Mouse (Mus musculus) cerebellum, adult 11 months (tissue): ENCODE data around the gene Pcgf3.
A peak's percentile ranks its signal among the peaks of the same experiment; 100 is the strongest.

Experiments
- DNase-seq: peaks from one replicate; pipeline ENCODE4 v3.0.0; 2022

Gene Pcgf3

DNA sequence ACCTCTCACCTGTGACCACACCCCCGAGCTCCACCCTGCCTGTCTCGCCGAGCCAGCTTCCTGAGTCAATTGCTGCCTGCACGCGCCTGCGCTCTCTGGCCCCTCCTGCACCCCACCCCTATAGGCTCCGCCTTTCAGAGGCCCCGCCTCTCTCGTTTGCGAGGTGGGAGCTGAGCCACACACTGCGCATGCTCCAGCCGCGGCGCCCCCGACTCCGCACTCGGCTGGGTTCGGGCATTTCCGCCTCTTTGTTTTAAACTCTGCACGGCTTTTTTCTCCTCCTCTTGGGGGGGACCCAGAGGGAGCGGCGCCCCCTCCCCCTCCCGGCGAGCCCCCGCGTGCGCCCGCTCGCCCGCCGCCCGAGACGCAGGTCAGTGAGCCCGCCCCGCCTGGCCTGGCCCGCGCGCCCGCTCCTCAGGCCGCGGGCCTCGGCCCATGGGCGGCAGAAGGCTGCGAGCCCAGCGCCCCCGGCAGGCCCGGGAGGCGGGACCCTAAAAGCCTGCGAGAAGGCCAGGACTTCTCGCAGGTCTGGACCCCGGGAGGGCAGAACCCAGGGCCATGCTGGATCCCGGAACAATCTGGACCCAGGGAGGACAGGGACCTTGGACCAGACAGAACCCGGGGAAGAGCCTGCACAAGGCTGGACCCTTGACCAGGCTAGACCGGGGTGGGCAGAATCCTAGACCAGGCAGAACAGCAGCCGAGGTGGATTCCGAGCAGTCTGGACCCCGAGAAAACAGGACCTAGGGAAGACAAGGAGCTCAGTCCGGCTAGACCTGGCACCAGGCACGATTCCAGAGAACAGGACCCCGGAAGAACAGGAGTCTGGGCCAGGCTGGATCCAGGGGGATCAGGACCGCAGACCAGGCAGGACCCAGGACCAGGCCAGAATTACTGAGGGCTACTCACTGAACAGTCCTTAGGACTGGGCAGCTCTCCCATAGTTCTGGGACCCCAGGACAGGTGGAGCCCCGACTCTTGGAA lies at the start of gene Pcgf3:
Gene Pcgf3 (plus strand): TSS at position 151 of the 984 bp plus-strand sequence.
- peak; percentile 99 for DNase-seq

DNA sequence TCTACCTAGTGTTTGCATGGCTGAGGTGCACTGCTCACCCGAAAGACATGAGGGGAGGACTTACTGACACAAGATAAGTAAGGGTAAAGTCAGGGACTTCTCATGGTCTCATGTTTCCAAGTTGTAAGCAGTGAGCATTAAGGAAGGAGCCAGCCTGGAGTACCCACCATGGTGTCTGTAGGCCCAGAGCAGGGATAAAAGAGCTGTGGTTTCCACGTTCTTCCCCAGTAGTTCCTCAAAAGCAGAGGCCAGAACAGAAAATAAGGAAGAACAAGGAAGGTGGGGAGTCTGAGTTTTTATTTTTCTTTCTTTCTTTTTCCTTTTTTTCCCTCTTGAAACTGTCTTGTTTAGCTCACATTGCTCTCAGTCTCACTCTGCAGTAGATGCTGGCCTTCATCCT lies 46.3 kb upstream of the Pcgf3 start:
- no peak for DNase-seq

DNA sequence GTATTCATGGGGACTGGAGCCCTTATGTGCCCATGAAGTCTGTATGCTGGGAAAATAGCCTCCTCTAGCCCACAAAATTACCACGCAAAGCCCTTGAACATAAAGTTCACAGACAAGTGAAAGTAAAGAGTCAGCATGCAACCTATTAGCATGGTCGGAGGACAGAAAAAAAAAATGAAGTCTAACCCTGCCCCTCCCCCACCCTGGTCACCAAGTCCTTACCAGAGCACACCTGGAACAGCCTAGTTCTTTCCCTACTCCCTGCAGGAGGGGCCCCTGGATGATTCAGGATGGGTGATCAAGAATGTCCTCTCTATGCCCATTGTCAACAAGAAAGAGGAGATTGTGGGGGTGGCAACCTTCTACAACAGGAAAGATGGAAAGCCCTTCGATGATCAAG lies 38.3 kb upstream of the Pcgf3 start:
- DNase-seq = no peak

DNA sequence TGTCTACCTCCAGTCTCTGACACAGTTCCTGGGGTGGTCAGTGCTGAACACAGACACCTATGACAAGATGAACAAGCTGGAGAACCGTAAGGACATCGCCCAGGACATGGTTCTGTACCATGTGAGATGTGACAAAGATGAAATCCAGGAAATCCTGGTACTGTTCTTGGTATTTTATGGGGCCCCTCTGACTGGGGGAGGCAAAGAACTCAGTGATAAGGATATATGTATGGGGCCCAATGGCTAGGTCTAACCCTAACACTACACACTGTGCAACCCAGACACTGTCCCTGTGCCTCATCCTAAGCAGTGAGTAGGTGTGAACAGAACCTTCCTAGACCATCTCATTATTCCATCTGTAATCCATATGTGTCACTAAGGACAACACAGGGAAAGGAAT lies 37.6 kb upstream of the Pcgf3 start:
- DNase-seq = no peak

DNA sequence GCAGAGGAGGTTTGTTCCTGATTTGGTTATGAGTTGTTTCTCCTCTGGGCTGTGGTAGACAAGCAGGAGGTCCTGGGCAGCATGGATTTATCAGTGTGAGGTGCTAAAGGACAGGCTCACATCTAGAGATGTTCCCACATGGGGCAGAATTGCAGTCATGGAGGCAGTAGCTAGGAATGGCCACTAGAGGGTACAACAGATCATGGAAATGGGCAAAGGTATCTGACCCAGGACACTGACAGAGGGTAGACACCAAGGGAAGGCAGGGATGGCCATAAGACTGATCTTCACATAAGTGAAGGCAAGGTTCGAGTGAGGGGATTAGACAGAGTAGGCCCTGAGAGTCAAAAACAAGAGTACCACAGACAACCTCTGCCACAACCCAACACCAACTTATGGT lies 33.8 kb upstream of the Pcgf3 start:
- peak; percentile 43 for DNase-seq

DNA sequence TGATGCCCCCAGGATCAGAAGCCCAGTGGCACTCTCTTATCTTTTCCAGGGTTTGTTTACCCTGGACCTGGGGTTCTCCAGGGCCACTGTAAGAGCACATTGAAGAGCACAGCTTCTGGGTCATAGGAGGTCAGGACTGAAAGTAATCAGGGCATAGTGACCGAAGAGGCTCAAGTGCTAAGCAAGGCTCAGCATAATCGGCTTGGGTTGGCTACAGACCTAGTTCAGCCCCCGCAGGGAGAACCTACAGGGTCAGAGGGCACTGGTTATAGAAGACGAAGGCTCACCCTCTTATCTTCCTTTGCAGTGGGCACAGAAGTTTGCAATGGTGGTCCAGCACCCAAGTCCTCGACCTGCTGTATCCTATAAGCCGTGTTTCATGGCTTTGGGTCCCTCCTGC lies 29.8 kb upstream of the Pcgf3 start:
- DNase-seq = no peak

DNA sequence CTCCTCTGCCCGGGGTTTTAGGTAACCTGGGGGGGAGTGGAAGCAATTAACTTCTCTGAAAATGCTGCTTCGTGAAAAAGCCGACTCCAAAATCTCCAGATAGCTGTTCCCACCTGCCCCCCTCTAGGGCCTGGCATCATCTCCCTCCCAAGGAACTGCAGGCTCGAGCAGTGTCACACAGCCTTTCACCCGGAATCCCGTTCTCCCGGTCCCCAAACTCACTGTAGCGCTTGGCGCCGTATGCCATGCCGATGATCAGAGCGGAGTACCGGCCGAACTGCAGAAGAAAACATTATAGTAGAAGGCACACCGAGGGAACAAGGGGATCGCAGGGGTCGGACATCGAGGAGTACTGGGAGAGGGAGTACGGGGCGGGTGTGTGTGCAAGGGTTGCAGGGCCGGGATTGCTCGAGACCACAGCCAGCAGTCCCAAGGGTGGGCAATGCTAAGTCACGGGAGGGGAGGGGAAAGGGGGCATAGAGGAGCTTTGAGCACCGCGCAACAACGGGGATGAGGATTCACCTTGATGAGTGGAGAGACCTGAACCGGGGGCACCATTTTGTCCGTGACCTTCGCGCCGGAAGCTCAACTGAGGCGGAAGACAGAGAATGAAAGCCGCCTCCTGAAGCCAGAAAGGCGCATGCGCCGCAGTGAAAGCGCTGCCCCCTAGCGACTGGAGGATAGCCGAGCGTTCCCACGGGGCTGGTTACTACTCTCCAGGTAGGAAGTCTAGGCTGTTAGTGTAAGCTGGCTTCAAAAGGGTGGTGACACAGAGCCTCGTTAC lies 27.0 kb upstream of the Pcgf3 start, which contains the start of gene Atp5k:
Gene Atp5k (minus strand): TSS at position 645 of the 784 bp plus-strand sequence.
- DNase-seq = peak; percentile 94

DNA sequence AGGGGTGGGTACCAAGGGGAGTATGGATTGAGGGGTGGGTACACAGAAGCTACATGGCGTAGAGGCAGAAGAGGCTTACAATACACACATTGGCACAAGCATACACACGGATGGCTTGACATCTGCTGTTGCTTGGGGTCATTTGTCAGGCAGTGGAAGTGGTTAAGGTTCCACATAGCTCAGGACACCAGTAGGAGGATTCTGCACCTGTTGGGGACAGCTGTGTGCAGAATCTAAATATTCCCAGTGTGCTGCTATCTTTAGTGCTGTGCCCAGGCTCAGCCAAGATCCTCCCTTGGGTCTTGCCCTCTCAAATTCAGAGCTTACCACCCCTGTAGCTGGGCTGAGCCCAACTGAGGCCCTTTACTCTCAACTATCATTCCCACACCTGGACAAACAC lies 24.9 kb upstream of the Pcgf3 start:
- no peak for DNase-seq

DNA sequence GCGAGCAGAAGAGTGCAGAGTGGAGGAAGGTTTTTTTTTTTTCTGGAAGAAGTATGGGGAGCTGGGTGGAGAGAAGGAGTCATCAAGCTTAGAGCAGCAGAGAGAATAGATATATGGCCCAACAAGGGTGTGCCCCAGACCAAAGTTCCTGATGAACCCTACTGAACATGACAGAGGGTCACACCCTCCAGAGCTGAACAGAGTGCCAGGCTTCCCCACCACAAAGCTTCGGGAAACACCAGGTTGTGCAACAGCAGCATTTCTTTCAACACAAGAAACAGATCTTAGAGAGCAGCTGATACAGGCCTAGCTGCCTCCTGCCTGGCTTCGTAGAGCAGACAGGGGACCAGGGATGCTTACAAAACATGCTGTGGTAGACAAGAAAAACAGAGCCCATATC lies 14.1 kb upstream of the Pcgf3 start:
- DNase-seq = no peak

DNA sequence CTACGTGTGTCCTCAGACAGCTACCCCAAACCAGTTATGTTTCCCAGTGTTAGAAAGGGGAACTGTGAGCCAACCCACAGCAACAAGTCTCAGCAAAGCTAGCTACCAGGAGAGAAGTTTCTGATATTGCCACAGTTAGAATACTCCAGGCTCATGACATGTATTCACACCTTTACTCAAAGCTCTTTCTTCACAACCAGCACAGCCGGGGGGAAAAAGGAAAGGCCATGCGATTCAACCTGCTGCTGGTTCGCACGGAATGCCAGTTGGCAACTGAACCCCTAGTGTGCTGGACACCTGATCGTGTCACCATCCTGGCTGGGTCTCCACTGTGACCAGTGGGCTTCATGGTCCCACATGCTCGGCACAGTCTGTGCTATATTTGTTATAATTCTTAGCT lies 13.2 kb upstream of the Pcgf3 start:
- no peak for DNase-seq

DNA sequence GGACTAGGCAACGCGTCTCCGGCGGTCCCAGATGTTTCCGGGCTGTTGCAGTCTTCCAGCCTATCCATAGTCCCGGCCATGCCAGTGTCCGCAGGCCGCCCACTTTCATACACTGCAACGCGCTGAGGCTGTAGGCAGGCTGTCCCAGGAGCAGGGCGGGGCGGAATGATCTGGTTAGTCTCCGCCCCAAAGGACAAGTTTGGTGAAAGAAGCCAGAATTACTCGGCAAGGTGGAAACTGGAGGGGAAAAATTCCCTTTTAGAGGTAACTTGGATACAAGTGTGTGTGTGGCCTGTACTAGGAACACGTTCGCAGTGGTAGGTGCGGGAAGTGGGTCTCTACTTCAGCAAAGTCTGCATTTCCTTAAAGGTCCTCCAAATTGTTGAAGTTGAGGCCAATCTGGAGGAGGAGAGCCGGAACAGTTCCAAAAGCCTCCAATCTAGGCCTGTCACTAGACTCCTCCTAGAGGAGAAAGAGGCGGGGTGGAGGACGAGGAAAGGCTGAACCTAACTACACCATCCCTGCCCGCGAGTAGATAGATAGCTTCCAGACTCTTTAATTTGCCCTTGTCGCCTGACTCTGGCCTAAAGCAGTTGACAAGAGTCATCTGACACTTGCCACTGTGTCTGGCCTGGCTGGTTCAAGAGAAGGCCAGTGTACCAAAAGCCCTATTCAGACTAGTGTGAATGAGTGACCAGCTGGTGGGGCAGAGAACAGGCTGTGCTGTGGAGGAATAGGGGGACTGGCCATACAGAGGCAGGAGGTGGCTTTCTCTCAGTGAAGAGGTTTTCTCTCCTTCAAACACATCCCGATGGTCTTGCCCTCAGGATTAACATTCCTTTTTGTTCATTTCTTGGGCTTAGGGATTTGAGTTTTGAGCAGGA lies 12.0 kb upstream of the Pcgf3 start, which contains the start of gene Mfsd7a:
Gene Mfsd7a (minus strand): TSS at position 107 of the 884 bp plus-strand sequence.
- DNase-seq = no peak

DNA sequence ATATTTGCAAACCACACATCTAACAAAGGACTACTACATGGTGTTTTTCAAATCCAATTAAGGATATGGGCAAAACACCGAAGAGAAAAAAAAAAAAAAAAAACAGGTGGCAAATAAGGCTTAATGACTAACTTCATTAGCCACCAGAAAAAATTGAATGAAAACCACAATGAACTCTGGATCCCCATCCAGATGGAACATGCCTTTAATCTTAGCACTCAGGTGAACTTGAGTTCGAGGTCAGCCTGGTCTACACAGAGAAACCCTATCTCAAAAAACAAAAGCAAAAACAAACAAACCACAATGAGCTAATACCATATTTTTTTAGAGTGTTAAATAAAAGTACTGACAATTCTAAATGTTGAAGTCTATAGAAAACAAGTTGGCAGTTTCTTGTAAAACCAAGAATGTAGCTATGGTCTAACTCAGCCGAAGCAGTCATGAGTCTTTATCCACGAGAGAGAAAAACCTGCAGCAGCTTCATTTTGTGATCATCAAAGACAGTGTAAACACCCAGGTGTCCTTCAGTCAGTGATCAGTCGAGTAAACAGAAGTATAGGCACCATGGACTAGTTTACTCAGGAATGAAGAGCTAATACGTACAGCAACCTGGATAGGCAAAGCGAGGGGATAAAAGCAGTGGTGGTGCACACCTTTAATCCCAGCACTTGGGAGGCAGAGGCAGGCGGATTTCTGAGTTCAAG lies 10.0 kb upstream of the Pcgf3 start:
- DNase-seq = no peak

DNA sequence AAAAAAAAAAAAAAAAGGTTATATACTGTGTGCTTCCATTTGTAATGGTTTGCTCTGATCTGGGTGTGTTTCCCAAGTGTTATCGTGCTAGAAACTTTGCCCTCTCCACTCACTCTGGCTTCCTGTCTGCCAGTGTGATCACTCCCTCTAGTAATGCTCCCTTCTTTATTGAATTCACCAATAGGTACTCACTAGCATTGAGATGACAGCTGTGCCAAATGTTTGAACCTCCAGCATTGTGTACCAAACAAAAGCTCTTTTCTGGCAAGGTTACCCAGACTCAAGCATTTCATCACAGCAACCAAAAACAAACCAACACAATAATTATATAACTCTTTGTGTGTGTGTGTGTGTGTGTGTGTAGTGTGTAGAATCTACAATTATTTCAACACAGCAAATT lies 9.4 kb upstream of the Pcgf3 start:
- no peak for DNase-seq

DNA sequence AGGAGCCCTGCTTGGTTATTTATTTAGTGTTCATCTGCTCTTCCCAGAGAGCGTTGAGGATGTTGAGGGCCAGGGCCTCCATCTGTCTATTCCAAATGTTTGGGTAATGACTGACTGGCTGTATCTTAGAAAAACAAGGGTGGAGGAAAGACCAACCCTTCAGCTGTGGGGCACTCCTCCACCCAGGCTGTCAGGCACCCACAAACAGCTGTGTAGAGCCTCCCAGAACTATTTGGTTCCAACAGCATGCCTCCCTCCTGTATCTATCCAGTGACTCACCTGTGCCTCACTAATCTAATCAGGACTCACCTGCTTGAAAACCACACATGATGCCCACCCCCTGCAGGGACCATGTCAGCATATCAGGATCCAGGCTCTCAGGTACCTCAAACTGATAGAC lies 8.6 kb upstream of the Pcgf3 start:
- DNase-seq = no peak

DNA sequence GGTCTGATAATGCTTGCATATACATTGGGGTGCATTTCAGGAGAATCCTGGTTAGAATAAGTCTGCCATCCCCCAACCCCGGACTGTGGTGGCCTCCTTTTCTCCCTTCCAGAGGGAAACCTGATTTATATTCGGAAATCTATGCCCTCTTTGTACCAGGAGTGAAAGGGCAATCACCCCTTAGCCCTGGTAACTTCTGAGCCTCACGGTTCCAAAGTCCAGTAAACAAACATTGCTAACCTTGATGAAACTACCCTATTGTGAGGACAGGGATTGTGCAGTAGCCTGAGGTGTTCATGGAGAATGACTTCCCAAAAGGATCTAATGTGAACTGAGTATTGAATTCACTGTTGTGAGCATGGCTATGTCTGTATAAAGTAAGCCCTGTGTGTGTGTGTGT lies 6.9 kb upstream of the Pcgf3 start:
- no peak for DNase-seq

DNA sequence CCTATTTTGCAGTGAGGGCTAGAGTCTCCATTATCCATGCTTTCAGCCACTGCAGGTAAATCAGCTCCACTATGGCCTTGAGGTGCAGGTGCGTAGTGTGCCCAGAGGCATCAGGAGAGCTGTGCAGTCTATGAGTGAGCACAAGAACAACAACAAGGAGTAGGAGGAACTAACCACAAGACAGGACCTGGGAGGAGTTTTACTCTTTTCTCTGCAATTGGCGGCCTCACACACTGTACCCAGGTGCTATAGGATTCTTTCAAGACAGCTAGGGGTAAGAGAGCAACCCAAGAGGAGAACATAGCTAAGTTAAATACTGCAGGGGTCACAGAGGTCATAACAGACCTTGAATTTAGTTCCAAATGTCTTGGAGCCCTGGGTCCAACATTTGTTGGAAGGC lies 2.3 kb upstream of the Pcgf3 start:
- DNase-seq = no peak

DNA sequence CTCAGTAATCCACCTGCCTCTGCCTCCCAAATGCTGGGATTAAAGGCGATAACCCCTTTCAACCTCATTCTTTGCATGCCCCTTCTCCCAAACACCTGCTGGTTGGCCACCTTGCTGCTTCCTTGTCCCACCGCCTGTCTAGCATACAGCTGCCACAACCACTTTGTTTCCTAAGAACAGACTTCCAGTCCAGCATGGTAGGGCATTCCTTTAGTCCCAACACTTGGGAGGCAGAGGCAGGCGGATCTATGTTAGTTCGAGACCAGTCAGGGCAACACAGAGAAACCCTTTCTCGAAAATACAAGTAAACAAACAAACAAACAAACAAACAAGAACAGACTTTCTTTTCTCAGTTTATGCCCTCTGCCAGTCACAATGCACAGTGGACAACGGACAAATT lies 571 bp upstream of the Pcgf3 start:
- DNase-seq = peak; percentile 12

DNA sequence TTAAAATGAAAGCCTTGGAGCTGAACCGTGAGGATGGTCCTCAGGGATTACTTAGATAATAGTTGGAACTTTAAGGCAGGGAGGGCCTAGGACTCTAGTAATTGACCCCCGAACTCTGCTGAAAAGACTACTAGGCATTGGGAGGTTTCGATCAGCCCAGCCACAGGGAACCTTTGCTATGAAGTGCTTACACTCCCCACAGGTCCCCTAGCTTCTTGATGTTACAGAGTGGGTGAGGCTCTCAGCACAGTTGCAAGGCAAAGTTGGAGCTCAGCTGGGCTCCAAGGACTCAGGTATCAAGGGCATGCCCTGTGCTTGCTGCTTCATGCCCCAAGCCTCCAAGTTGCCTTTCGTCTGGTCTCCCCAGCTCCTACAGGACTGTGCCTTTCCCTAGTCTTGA lies 1.4 kb downstream of the Pcgf3 start:
- DNase-seq = no peak

DNA sequence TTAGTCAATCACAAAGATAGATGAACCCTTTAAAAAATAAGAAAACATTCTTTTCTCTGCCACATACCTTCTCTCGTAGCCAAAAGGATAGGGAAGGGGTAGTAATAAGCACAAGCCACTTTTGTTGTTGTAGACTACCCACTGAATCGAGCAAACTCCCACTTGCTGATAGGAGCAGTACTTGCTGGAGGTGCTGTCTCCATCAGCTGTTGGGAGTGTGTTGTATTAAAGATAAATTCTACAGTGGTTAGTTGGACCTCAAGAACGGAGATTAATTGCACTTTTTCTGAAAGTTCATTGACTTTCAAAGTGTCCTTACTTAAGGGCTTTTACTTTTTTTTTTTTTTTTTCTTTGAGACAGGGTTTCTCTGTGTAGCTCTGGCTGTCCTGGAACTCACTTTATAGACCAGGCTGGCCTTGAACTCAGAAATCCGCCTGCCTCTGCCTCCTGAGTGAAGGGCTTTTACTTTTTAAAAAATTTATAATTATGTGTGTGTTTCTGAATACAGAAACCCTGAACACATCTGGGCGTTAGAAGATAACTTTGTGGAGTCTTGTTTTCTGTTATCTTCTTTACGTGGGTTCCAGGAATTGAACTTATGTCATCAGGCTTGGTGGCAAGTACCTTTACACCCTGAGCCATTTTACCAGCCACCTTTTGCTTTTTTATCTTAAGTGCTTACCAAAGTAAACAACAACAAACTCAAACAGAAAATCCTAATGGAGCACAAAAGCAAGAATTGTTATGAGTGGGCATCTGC lies 4.3 kb downstream of the Pcgf3 start:
- no peak for DNase-seq

DNA sequence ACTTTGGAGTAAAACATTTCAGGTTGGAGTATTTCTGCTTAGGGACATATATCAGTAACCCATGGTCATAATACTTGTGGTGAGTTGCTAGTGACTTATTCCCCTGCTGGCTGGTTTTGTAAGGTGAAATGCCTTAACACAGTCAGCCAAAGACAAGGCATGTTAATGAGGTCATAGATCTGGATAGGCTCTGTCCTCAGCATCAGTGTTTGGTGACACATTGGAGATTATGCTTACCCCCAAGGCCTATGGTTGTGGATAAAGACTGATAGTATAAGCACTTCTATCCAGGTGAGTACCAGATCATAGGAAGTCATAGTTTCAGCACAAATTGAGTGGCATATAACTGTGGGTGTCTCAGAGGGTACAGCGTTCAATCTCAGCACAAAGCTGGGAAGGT lies 5.6 kb downstream of the Pcgf3 start:
- no peak for DNase-seq

DNA sequence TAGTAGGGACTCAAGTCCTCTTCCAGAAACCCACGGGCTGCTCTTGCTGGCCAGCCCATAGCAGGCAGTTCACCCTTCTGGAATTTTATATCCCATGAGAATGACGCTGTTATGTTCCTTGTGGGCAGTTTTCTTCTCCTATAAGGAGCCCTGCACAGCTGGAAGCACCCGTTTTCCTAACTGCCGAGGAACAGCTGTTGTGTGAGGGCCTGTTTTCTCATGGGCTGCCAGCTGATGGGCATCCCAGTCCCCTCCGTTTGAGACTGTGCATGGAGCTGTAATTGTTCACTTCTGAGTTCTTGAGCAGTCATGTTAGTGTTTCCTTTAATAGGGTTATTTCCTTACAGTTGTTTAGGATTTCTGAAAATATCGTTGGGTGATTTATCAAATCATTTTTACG lies 8.6 kb downstream of the Pcgf3 start:
- DNase-seq = no peak
